Mouse (Mus musculus): ENCODE results near the gene Ccdc47.

GRCm38 (mm10) chr11:106194155-106194541 is 22.0 kb downstream of the Ccdc47 start:
- TF ChIP-seq POLR2A (IDR thresholded peaks at IDR 0.05; ENCODE audit: insufficient read depth, low read length), result no peak
- no peak for TF ChIP-seq CTCF (IDR thresholded peaks at IDR 0.05; ENCODE audit: low read depth, low read length)
